Mouse (Mus musculus): Measurements from ENCODE around the gene Map1b.
A peak's percentile ranks its signal among the peaks of the same experiment; 100 is the strongest.

Gene Map1b

DNA sequence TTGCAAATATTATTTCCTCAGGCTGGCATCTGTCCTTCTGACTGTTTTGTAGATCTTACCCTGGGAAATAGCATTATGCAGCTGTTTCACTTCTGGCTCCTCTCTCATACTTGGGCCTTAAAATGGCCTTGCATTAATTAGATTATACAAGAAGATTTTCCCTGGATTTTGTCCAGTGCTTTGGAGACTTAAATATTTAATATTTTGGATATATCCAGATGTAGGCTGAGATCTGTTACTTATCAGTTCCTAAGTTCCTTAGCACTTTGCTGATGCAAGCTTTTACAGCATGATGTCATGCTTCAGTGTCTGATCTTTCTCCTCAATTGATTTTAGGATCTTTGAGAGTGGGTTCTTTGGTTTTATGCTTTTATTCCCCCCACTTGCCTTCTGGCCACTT lies 11.6 kb upstream of the Map1b start:
- no peak for DNase-seq

DNA sequence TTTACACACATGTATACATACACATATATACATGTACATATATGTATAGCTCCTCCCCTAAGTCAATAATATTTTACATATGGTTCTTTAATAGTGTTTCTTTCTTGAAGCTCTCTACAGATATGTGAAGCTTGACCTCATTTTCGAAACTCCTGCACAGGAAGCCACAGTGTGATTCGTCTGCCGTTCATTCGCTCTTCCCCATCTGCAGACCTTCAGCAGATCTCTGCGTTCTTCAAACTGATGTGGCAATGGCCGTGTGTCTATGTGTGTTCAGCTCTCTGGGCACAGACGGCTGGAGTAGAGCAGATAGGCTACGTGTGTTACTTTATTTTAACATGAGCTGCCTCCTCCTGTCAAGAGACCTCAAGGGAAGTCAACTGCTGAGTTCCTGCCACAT lies 9.2 kb upstream of the Map1b start:
- no peak for DNase-seq

DNA sequence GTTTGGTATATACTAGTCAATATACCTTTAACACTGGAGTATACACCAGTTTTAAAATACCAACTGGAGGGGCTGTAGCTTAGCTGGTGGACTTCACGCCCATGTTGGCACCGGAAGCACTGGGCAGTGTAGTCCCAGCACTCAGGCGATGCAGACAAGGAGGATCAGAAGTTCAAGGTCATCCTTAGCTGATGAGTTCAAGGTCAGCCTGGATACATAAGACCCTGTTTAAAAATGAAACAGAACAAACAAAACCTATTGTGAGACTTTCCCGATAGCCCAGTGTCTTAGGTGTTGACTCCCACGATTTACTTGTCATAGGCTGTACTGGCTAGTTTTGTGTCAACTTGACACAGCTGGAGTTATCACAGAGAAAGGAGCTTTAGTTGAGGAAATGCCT lies 1.5 kb upstream of the Map1b start:
- no peak for DNase-seq

DNA sequence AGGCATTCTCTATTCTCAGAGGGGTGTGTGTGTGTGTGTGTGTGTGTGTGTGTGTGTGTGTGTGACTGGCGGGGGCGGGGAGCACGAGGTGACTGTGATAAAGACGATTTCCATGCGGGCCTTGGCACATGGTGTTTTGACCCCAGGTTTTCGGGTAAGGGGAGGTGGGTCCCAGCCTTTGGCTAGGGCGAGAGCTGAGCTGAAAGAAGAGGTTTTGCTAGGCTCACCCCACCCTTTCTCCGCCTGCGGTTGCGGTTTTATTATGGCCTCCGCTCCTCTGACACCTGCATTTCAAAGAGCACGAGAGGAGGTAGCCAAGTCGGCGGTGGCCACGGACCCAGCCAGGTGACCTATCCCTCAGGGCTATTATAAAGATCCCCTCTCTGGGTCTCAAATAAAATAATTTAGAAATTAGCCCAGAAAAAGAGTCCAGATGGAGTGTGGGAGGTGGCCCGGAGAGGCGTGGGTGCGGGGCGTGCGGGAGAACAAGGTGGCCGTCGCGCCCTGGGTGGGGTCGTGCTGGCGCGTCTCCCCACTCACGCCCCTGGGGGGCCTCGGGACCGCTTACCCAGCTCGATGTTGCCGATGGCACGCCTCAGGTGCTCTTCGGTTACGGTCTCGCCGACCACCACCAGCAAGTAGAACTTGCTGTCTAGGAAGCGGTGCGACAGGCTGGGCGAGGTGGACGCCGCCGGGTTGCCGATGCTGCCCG lies 448 bp downstream of the Map1b start:
- DNase-seq, result no peak

DNA sequence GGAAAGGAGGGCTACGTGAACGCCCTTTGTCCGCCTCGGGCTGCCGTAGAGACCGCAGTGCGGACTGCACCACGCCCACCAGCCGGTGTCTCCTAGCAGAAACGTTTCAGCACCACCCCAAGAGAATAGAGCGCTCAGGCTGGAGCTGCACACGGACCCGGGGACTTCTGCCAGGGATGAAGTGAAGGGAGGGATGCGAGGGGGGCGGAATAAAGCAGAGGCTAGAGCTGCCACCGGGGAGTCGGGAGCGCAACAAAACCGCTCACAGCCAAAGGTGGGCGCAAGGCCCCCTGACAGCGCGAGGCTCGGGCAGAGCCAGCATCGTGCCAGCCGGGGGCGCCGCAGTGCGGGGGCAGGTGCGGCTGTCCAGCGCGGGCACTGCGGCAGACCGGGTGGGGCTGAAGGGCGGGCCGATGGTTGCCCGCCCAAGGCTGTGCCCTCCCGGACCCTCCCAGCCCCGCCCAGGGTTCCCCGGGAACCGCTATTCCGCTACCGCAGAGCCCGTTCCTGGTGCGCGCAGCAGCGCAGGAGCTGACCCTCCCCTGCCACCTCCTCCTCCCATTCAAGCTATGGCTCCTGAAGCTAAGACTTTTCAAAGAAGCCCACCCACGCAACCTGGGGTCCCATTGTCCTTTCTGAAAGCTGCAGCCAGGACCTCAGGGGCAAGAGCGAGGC lies 1.3 kb downstream of the Map1b start:
- DNase-seq, result peak; percentile 72

DNA sequence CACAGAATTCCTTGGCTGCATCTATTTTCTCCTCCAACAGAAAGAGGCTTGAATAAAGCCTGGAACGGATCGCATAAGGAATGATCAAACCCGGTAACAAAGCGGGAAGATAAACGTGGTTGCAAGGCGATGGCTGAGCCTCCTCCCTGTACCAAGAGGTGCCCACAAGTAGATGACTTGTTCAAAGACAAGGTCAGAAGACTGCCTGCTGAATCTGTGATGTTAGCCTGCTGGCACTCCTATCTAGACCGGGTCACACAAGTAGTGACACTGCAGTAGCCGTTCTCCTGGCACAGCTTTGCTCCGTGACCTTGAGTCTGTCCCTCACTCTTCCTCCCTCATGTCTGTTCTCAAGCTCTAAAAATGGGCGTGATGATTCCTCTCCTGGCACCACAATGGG lies 2.4 kb downstream of the Map1b start:
- no peak for DNase-seq

DNA sequence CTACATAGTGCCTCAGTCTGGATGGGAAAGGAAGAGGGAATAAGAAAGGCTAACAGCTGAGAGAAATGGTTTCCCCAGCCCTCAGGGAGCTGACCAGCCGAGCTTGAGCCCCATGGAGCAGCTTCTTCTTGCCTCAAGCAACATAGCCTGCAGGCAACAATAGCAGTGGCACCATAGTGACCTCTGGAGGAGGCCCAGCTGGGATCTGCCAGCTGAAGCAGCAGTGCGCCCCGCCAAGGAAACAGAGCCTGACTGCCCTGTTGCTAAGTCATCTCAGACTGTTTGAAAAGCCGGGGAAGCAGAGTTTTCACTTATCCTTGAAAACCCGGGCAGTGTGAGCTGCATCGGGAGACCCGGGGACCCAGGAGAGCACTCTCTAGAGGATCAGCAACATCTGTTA lies 3.2 kb downstream of the Map1b start:
- DNase-seq, result peak; percentile 53

DNA sequence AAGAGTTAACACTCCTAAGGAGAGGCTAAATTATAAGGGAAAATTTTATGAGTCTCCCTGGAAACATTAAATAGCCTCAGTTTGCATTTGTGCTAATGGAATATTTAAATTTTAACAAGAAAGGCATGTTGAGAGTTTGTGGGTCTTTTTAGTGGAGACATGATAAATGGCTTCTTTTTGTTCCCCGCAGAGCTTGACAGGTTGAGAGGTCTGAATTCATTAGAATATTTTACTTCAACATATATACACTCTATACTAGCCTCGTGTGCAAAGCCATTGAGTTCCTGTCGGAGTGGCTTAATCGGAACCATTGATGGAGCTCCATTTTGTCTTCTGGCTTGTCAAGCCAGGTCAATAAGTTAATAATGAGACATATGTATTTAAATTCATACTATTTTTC lies 6.4 kb downstream of the Map1b start:
- DNase-seq, result no peak

DNA sequence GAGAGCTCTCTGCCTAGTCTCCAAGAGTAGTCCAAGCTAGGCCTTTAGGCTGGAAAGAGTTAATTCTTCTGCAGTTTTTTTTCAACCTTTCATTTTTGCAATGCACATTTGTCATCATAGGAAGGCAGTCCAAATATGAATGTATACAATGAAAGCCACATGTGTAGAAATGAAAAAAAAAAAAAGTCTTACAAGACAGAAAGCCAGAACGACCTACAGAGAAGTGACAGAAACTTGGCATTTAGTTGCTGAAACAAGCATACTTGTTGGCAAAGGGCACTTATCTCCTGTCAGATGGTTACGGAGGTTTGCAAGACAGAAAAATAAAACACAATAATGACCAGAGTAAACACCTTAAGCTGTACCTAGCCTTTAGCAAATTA lies 9.8 kb downstream of the Map1b start:
- no peak for DNase-seq

DNA sequence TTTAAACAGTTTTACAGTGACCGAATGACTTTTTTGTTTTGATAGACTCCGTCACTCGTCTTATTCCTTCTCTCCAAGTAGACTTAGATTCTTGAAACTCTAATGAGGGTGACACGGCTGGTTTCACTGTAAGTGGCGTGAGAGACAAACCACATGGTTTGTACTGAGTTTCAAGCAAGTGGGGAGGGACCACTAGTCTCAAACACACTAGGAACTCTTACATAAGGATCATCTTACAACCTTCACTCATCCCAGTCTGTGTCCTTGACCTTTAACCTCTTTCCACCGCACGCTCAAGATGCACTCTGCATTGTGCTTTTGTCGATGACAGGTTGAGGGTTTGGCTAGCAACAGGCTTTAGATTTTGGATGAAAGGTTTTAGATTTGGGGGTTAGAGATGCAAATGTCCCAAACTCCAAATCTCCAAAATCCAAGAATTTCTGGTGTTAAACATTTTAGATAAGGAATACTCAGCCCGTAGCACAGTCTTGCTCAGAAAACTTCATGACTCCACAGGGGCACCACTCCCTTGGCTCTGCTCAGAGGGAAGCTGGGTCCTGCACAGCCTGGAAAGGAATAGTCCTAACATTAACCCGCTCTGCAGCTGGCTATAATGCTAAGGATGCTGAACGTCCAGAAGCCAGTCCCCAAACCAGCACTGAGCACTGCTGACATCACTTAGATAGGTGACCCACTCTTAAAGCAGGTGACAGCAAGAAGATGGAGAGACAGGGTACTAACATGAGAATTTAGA lies 10.3 kb downstream of the Map1b start:
- DNase-seq, result no peak

DNA sequence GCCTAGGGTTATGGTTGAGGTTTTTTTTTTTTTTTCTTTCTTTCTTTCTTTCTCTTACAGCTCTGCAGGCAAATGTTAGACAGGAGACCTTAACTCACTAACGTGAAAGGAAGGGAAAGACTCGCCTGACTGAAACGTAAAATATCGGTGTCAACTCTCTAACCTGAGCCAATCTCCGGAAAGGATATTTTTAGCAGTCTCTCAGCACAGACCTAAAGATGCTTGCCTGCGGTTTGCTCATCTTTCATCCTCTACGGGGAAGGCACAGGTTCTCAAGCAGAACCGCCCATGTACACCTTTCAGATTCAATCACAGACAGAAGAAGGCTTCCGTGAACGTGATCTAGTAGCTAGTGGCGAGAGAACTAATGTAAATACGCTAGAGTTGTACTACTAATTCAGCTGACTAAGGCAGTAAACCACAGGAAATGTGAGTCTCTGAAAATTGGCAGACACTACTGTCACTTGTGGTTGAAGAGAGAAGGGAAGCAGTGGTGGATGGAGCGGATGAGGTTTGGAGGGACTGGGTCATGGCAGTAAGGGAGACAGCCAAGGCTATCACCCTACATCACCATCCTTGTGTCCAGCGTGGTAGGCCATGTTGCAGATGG lies 12.9 kb downstream of the Map1b start:
- no peak for DNase-seq

DNA sequence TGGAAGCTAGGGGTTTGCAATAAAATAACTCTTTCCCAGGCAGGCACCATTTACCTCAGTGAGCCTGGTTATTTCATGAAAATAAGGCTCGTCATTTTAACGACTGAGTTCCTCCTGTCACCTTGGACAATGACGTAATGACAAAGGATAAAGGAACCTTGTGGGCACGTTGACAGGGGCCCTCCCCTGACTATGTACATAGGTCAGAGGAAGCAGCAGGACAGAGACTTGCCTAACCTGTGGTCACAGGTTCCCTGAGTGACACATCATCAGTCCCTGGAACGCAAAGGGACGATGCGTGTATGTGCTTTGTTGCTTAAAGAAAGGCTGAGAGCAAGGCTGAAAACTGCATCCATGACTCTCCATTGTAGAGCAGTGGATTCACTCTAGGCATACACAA lies 13.4 kb downstream of the Map1b start:
- DNase-seq, result no peak

DNA sequence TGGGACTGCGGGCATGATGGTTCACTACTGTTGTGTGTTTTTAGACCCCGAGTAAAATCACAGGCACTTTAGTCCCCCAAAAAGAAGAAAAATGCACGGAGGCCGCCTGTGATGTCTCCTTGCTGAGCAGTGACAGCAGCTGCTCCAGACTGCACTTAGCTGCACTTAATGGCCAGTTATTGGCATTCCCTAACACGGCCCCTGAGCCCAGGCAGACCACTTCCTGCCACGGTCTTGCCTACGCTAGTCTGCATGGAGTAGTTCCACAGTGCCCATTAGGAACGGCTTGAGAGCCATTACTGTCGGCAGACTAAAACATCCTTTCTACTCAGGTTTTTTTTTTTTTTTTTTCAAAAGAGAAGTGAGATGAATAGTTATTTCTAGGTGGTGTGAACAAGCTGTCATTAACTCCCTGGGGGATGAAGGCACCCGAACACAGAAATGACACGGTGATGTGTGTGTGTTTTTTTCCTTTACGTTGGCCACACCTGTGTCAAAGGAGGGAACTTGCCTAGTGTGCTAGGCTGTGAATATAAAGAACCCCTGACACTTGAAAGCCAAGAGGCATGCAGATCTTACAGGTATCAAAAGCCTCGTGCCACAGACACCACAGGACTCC lies 14.1 kb downstream of the Map1b start:
- no peak for DNase-seq

DNA sequence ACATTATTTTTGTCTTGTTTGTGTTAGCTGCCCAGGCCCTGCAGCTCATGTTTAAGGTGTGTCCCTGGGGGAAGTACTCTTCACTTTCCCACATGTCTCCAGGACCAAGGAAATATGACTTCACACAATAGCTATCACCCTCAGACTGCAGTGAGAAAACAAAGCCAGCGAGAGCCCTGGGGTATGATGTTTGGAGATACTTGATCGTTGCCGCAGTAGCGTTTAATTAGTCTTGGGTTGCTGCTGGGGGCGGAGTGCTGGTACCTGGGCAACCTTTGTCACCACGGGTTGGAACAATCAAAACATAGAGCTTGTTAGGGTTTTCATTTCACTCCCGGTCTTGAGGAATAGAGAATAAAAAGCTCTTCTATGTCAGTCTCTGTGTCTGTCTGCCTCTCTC lies 14.9 kb downstream of the Map1b start:
- DNase-seq, result no peak

DNA sequence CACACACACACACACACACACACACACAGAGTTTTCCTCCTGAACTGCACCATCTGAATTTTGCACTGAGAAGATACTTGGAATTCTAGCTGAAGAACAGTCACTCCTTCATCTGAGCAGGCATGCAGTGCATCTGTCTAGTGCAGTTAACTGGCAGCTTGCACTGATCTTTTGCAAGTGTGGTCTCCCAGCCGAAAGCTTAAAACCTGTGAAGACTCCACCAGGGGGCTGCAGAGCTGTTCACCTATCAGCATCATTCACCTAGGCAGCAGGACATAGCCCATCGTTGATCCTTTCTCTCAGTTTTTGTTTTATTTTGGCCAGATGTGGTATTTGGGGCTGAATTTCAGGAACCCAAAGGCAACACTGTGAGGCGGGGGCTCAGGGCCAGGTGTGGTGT lies 15.7 kb downstream of the Map1b start:
- DNase-seq, result no peak

DNA sequence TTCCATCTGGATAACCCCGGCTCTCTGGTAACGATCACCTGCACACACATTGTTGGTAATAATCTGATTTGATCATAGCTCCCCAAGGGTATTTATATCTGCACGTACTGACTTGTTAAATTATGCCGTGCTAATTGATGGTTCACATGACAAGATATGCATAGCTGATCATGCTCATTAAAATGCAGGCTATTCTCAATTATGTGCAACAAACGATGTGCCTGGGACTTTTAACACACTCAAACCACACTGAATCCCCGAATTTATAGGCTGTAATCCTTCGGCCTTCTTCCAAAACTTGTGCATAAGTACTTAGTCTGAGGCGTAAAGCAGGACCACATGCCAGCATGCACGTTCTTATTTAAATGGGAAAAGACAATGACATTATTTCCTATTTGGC lies 16.6 kb downstream of the Map1b start:
- DNase-seq, result no peak

DNA sequence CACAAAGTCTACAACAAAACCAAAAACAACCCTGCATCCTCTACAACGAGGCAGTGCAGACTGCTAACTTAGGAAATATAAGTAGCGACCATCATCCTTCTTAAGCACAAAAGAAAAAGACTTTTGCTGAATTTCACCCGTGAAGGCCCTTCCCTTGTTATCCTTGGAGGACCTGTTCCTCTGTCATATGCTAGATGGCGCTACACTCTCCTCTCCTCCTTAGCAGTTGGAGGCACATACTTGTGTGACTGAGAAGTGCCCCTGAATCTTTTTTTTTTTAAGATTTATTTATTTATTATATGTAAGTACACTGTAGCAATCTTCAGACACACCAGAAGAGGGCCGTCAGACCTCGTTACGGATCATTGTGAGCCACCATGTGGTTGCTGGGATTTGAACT lies 20.2 kb downstream of the Map1b start:
- no peak for DNase-seq

DNA sequence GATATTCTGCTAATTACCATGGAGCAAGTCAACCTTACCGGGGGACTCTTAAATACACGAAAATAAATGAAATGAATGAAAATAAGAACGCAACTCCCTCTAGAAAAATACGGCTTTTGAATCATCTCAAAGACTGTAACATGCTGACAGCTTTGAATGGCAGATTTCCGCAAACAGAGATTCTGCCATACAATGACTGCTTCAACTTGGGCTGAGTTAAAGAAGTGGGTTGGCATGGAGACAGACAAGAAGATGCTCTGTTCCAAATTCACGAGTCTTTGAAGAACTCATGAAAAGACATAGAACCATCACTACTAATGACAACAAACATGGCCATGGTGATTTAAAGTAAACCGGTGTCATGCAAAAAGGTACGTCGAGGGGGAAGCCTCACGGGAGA lies 21.9 kb downstream of the Map1b start:
- DNase-seq, result no peak

DNA sequence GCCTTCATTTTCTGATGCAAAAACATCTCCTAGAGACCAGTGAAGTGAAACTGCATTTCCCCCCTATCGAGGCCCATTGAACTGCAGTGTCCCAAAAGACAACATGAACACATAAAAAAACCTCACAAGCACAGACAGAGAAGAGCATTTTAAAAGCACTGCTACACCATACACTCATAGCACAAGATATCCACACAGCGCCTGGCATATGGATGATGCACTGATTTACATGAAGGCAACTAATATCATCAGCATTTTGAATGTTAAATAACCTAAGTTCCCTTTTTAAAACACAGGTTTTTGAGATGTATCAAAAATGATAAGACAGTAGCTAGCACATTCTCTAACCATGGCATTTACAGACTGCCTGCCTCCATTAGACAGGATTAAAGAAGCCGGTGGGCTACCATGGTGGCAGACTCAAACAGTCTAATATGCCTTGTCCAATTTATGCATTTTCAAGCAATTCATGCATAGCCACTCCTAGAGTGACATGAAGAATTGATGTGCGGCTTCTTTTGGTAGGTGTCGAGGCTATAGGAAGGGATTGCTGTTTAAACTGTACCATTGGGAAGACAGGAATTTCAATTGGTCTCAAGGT lies 22.9 kb downstream of the Map1b start:
- no peak for DNase-seq

DNA sequence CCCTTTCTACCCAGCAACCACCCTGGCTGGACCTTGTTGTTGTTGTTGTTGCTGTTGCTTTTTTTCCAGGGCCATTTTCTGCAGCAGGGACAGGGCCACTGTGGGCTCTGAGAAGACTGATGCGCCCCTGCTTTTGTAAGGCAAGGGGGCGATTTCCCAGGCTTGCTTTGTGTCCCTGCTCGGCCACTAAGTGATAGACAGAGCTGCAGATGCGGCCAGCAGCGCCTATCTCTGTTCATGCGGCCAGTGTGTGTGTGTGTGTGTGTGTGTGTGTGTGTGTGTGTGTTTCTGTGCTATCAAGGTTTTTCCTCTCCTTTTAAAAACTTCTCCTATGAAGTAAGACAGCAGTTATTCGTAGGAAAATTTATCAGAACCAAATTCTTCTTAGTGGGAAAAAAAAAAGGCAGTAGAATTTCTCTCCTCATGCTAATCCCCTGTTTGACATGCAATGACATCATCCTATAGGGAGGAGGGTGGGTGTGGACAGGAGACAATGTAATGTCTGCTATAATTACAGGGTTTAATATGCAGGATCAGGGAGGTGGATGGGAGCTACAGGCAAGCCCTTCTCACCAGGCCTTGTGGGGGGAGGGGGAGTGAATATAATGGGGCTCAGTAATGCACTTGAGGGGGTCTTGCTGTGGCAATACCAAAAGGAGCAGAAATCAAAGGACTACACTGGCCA lies 23.6 kb downstream of the Map1b start:
- no peak for DNase-seq

DNA sequence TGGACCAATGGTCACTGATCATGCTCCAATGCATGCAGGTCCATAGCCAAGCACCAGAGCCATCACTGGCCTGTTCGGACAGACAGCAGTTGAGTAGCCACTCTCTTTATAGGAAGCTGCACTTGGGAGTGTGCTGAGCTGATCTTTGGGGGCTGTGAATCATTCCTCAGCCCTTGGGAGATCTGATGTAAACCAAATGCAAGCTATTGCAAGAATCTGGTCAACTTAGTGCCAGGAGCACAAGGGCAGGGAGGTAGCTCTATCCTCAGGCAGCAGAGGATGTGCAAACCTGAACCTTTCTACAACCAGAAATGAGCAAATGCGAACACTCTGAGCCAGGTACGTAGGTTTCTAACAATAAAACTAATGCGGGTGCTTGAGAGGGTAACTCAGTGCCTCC lies 26.3 kb downstream of the Map1b start:
- DNase-seq, result no peak

DNA sequence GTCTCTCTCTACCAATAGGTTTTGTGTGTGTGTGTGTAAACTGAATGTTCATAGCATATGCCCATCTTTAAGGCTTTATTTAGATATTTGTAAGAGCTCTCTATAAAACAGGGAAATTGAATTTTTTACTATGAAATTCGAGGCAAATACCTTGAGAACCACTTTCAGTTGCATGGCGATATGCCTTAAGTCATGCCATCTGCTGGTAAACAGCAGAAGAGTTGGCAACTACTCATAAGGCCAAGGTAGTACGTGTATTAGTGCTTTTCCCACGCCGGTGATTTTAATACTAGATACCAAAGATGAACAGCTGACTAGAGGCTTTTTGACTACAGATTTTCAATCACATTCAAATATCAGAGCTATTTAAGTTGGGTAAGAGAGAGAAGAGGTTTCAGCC lies 27.2 kb downstream of the Map1b start:
- DNase-seq, result no peak

All from right cerebral cortex, postnatal 25 days (tissue).